Mouse (Mus musculus) lung, adult 2 months (tissue): ENCODE data around the gene Igsf8. TPM values are rescaled to one million over a fixed set of nuclear protein-coding genes. Genes with fewer than 3 reads are reported as not detected.

Experiments used
- DNase-seq: peaks from one replicate; pipeline ENCODE4 v3.0.0; 2022
- H3K4me1 ChIP-seq: fragments of 200-500 bp; 2 replicates; pipeline ENCODE4 v1.6.1; 2011; ENCODE audit warnings: low read length; ENCODE audit not compliant: control insufficient read depth, insufficient read depth
- H3K4me3 ChIP-seq: fragments of 200-500 bp; replicated peaks from 2 replicates; pipeline ENCODE3; 2011; ENCODE audit warnings: low read depth, mild to moderate bottlenecking, control low read depth, low read length; ENCODE audit errors: extremely low read depth
- CTCF ChIP-seq: fragments of 200-500 bp; IDR thresholded peaks from 2 replicates; pipeline ENCODE4 v1.5.1; 2011; ENCODE audit warnings: mild to moderate bottlenecking, low read length, control low read depth; ENCODE audit not compliant: insufficient read depth
- POLR2A ChIP-seq: fragments of 200-500 bp; IDR thresholded peaks from 2 replicates; pipeline ENCODE4 v1.6.1; 2011; ENCODE audit warnings: low read depth, mild to moderate bottlenecking, control low read depth, low read length, borderline replicate concordance; ENCODE audit errors: extremely low read depth
- WGBS: fragments of 180-500 bp; shearing (Covaris S2); methylation state at CpG from one replicate; pipeline ENCODE4 v1.1.7; 2018; 5-methylcytosine and 5-hydroxymethylcytosine counted together
- polyA plus RNA-seq: library from polyadenylated mRNA; depleted of rRNA; stranded (reverse); fragments of >200 nt; gene quantifications from 2 replicates; pipeline ENCODE4 v1.2.3, GENCODE M21; 2012

The Igsf8 gene
- polyA plus RNA-seq, 1 experiment = 90.8 TPM

GRCm38 (mm10) chr1:172297611-172298537 is 36.4 kb downstream of the Igsf8 start, which contains the start of gene Atp1a2:
Atp1a2 (minus strand) TSS chr1:172298064.
- 21% methylated on average over 16 of the region's 16 CpGs for WGBS
- TF ChIP-seq CTCF = no peak
- TF ChIP-seq POLR2A = peak; percentile 74; the same call in 1 of the 2 replicates
- no peak for DNase-seq
- Histone ChIP-seq H3K4me1 (no peaks in the 10 kb centered on the region), H3K4me3 (peak within 1 kb of the TSS; percentile 68)

GRCm38 (mm10) chr1:172299528-172299927 is 38.1 kb downstream of the Igsf8 start:
- Histone ChIP-seq H3K4me1 (no peaks in the 10 kb centered on the region), H3K4me3 (no peak overlapping the region)
- 63% methylated on average over 7 of the region's 7 CpGs for WGBS
- no peak for DNase-seq
- TF ChIP-seq POLR2A (no peak), CTCF (no peak)

DNA sequence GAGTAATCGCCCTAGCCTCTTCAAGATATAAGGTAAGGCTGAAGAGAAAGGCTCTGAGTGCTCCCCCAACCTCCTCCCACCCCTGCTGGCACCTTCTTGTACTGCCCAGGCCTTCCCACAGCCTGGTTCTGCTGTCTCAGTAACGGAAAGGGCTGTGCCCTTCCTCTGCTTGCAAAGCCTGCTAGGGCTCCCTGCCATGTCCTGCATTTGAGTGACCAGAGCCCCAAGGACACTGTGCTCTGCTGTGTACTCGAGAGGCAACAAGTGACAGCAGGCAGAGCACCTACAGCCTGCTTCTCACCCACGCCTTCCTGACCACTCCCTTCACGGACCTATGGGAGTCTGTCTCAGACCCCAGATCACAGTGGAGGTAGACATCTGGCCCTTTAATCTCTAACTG is 38.8 kb downstream of the Igsf8 start:
- no peak overlapping the region for H3K4me3 ChIP-seq
- DNase-seq = no peak
- 60% methylated on average over 5 of the region's 5 CpGs for WGBS
- no peaks in the 10 kb centered on the region for H3K4me1 ChIP-seq
- TF ChIP-seq POLR2A (no peak), CTCF (no peak)

GRCm38 (mm10) chr1:172301180-172301579 is 39.7 kb downstream of the Igsf8 start:
- Histone ChIP-seq H3K4me1 (no peaks in the 10 kb centered on the region), H3K4me3 (no peak overlapping the region)
- TF ChIP-seq POLR2A (no peak), CTCF (no peak)
- WGBS = 64% methylated on average over 12 of the region's 12 CpGs
- DNase-seq = no peak

GRCm38 (mm10) chr1:172302311-172302710 is 40.9 kb downstream of the Igsf8 start:
- no peak for DNase-seq
- TF ChIP-seq POLR2A (no peak), CTCF (no peak)
- Histone ChIP-seq H3K4me1 (peaks cover 2% of the 10 kb centered on the region; the same call in 1 of the 2 replicates), H3K4me3 (no peak overlapping the region)
- 66% methylated on average over 3 of the region's 3 CpGs for WGBS

DNA sequence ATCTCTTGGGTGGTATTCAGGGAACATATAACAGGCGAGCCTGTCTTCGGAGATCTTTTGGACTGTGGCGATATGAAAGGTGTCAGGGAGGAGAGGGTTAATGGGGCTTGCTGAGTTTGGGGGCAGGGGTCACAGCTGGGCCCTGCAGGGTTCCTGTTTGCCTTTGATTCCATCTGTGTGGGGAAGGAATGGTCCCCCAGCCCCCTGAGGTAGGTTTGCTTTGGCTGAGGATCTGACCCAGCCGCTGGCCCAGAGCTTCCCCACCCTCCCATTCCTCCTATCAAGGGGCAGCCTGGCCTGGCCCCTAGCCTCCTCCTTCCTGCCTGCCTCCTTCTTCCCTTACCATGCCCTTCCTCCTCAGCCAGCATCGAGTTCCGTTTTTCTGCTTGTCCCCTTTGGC is 41.4 kb downstream of the Igsf8 start:
- WGBS = 43% methylated on average over 6 of the region's 6 CpGs
- H3K4me1 ChIP-seq = peaks cover 2% of the 10 kb centered on the region; the same call in 1 of the 2 replicates
- H3K4me3 ChIP-seq = no peak overlapping the region
- no peak for TF ChIP-seq POLR2A
- no peak for TF ChIP-seq CTCF
- no peak for DNase-seq

GRCm38 (mm10) chr1:172304443-172304842 is 43.0 kb downstream of the Igsf8 start:
- DNase-seq = no peak
- H3K4me1 ChIP-seq = peaks cover 2% of the 10 kb centered on the region; the same call in 1 of the 2 replicates
- no peak overlapping the region for H3K4me3 ChIP-seq
- no peak for TF ChIP-seq POLR2A
- TF ChIP-seq CTCF = no peak
- WGBS = 77% methylated on average over 6 of the region's 6 CpGs

GRCm38 (mm10) chr1:172305153-172305552 is 43.7 kb downstream of the Igsf8 start:
- Histone ChIP-seq H3K4me1 (peaks cover 4% of the 10 kb centered on the region; the same call in 1 of the 2 replicates), H3K4me3 (no peak overlapping the region)
- WGBS = 87% methylated on average over 2 of the region's 2 CpGs
- TF ChIP-seq POLR2A = no peak
- TF ChIP-seq CTCF = no peak
- no peak for DNase-seq

DNA sequence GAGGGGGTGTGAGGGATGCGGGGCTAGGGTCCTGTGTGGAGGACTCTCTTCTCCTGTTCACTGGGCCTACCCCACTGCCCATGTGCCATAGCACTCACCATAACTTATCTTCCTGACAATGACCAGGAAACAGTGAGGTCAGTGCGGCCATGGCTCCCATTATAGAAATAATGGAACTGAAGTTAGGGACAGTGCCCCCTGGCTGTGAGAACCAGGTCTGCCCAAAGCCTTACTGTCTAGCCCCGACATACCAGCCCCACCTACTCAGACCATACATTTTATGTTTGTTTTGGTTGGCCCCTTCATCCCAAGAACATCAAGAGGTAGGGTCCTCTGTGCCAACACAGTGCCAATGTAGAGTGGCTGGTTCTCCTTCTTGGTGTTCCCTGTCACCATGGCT is 44.2 kb downstream of the Igsf8 start:
- Histone ChIP-seq H3K4me3 (no peak overlapping the region), H3K4me1 (peaks cover 8% of the 10 kb centered on the region; the same call in 1 of the 2 replicates)
- WGBS = 70% methylated on average over 3 of the region's 3 CpGs
- no peak for DNase-seq
- TF ChIP-seq CTCF (peak; percentile 25; the same call in 1 of the 2 replicates), POLR2A (no peak)

DNA sequence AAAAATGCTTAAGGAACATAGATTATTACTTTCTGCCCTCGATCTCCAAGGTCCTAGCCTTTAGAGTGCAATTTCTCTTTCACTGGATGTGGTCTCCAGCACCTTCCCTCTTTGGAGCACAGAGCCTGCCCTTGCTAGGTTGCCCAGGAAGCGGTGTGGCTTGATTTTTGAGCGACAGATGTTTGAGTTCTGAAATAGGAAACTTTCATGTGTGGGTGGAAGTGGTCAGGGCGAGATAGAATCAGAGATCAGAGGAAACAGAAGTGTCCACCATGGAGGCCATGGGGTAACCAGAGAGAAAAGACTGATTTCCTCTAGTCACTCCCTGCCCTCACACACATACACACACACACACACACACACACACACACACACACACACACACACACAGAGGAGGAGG is 44.8 kb downstream of the Igsf8 start:
- H3K4me1 ChIP-seq = peaks cover 8% of the 10 kb centered on the region; the same call in 1 of the 2 replicates
- no peak overlapping the region for H3K4me3 ChIP-seq
- 39% methylated on average over 4 of the region's 4 CpGs for WGBS
- TF ChIP-seq CTCF (no peak), POLR2A (no peak)
- DNase-seq = no peak
